Mouse (Mus musculus): Measurements from ENCODE around the gene Mpst. TPM values are rescaled to one million over a fixed set of nuclear protein-coding genes. Genes with fewer than 3 reads are reported as not detected.

Mpst gene
- total RNA-seq (2022): 10 to 100 TPM; 31.4 to 38.1 (median 34.6) TPM

GRCm38 (mm10) chr15:78406293-78406934 is at the start of gene Mpst:
Gene Mpst, plus strand, starts transcription at chr15:78406416.
- DNase-seq (ENCODE audit: low spot score in 2 of 2): peak; percentile 80 to 92

- no peak for DNase-seq (ENCODE audit: low spot score in 2 of 2)
Measured at GRCm38 (mm10) chr15:78365916-78366315, 40.3 kb upstream of the Mpst start.

GRCm38 (mm10) chr15:78366875-78367274 is 39.3 kb upstream of the Mpst start:
- peak in 1 of 2 experiments; percentile 39 for DNase-seq (ENCODE audit: low spot score in 2 of 2)

GRCm38 (mm10) chr15:78367811-78368210 is 38.4 kb upstream of the Mpst start:
- peak in 1 of 2 experiments; percentile 46 for DNase-seq (ENCODE audit: low spot score in 2 of 2)

GRCm38 (mm10) chr15:78368926-78369346 is 37.3 kb upstream of the Mpst start:
- DNase-seq (ENCODE audit: low spot score in 2 of 2): peak in 1 of 2 experiments; percentile 44

GRCm38 (mm10) chr15:78369641-78370040 is 36.6 kb upstream of the Mpst start:
- peak in 1 of 2 experiments; percentile 56 for DNase-seq (ENCODE audit: low spot score in 2 of 2)

GRCm38 (mm10) chr15:78372796-78373195 is 33.4 kb upstream of the Mpst start:
- DNase-seq (ENCODE audit: low spot score in 2 of 2): no peak

- DNase-seq (ENCODE audit: low spot score in 2 of 2): peak in 1 of 2 experiments; percentile 38
Measured at GRCm38 (mm10) chr15:78374204-78374603, 32.0 kb upstream of the Mpst start.

GRCm38 (mm10) chr15:78377859-78378258 is 28.4 kb upstream of the Mpst start:
- DNase-seq (ENCODE audit: low spot score in 2 of 2): no peak

GRCm38 (mm10) chr15:78378556-78378955 is 27.7 kb upstream of the Mpst start:
- no peak for DNase-seq (ENCODE audit: low spot score in 2 of 2)

GRCm38 (mm10) chr15:78380208-78380607 is 26.0 kb upstream of the Mpst start:
- no peak for DNase-seq (ENCODE audit: low spot score in 2 of 2)

GRCm38 (mm10) chr15:78380741-78381140 is 25.5 kb upstream of the Mpst start:
- DNase-seq (ENCODE audit: low spot score in 2 of 2): no peak

GRCm38 (mm10) chr15:78382115-78382514 is 24.1 kb upstream of the Mpst start:
- no peak for DNase-seq (ENCODE audit: low spot score in 2 of 2)

GRCm38 (mm10) chr15:78383450-78384219 is 22.6 kb upstream of the Mpst start:
- peak; percentile 36 to 73 for DNase-seq (ENCODE audit: low spot score in 2 of 2)

- DNase-seq (ENCODE audit: low spot score in 2 of 2): no peak
Measured at GRCm38 (mm10) chr15:78384220-78385116, 21.7 kb upstream of the Mpst start.

GRCm38 (mm10) chr15:78385564-78385963 is 20.7 kb upstream of the Mpst start:
- no peak for DNase-seq (ENCODE audit: low spot score in 2 of 2)

- no peak for DNase-seq (ENCODE audit: low spot score in 2 of 2)
Measured at GRCm38 (mm10) chr15:78390855-78391254, 15.4 kb upstream of the Mpst start.

GRCm38 (mm10) chr15:78395478-78395962 is 10.7 kb upstream of the Mpst start, which contains the start of gene Tex33:
Gene Tex33, minus strand, starts transcription at chr15:78395912.
- DNase-seq (ENCODE audit: low spot score in 2 of 2): no peak

- no peak for DNase-seq (ENCODE audit: low spot score in 2 of 2)
Measured at GRCm38 (mm10) chr15:78401345-78401744, 4.9 kb upstream of the Mpst start.

- DNase-seq (ENCODE audit: low spot score in 2 of 2): peak in 1 of 2 experiments; percentile 49
Measured at GRCm38 (mm10) chr15:78401921-78402320, 4.3 kb upstream of the Mpst start.

- no peak for DNase-seq (ENCODE audit: low spot score in 2 of 2)
Measured at GRCm38 (mm10) chr15:78402423-78402822, 3.8 kb upstream of the Mpst start.

Data from left cerebral cortex, adult 8-10 months (tissue).